Mouse (Mus musculus) cerebellum, postnatal 10 days (tissue): ENCODE measurements around the gene Sh3bp5l.
"Not testable (repeated sequence)": the region's sequence is repeated elsewhere in the genome, so short reads cannot be mapped to it uniquely, and the experiment has no call there.

ENCODE experiments used
- DNase-seq, 2 experiments: peaks; one replicate each; pipeline ENCODE4 v3.0.0; 2021; ENCODE audit warnings: mixed read lengths in 2 of 2

The Sh3bp5l gene

GRCm38 (mm10) chr11:58322824-58323569 is 7.5 kb upstream of the Sh3bp5l start:
- peak; percentile 99 for DNase-seq

- peak in 1 of 2 experiments; percentile 56 for DNase-seq
These were observed 6.8 kb upstream of the Sh3bp5l start for GRCm38 (mm10) chr11:58323570-58324340.

GRCm38 (mm10) chr11:58324614-58325229 is 5.8 kb upstream of the Sh3bp5l start:
- no peak for DNase-seq

- DNase-seq = no peak
These were observed 3.7 kb upstream of the Sh3bp5l start for GRCm38 (mm10) chr11:58326781-58327180.

GRCm38 (mm10) chr11:58329906-58330275 is 633 bp upstream of the Sh3bp5l start:
- no peak for DNase-seq

- DNase-seq = peak in 1 of 2 experiments; percentile 46
These were observed 598 bp downstream of the Sh3bp5l start for GRCm38 (mm10) chr11:58331149-58331495.

GRCm38 (mm10) chr11:58331546-58331945 is 1.0 kb downstream of the Sh3bp5l start:
- peak in 1 of 2 experiments; percentile 47 for DNase-seq

GRCm38 (mm10) chr11:58334746-58335145 is 4.2 kb downstream of the Sh3bp5l start:
- DNase-seq = peak in 1 of 2 experiments; percentile 34

GRCm38 (mm10) chr11:58346745-58347144 is 16.2 kb downstream of the Sh3bp5l start:
- DNase-seq = no peak

GRCm38 (mm10) chr11:58350628-58351027 is 20.1 kb downstream of the Sh3bp5l start:
- peak in 1 of 2 experiments; percentile 13 for DNase-seq

- no peak for DNase-seq
These were observed 20.7 kb downstream of the Sh3bp5l start for GRCm38 (mm10) chr11:58351179-58351578.

GRCm38 (mm10) chr11:58352681-58353548 is 22.4 kb downstream of the Sh3bp5l start:
- DNase-seq = no peak

- no peak for DNase-seq
These were observed 23.2 kb downstream of the Sh3bp5l start for GRCm38 (mm10) chr11:58353709-58354108.

- DNase-seq = no peak
These were observed 24.0 kb downstream of the Sh3bp5l start for GRCm38 (mm10) chr11:58354476-58354875.

GRCm38 (mm10) chr11:58354927-58355326 is 24.4 kb downstream of the Sh3bp5l start:
- no peak for DNase-seq

GRCm38 (mm10) chr11:58357042-58357441 is 26.5 kb downstream of the Sh3bp5l start:
- DNase-seq = no peak

GRCm38 (mm10) chr11:58357844-58358534 is 27.5 kb downstream of the Sh3bp5l start:
- DNase-seq = peak; percentile 55 to 56

GRCm38 (mm10) chr11:58362562-58362961 is 32.0 kb downstream of the Sh3bp5l start:
- not testable (repeated sequence) for DNase-seq

- no peak for DNase-seq
These were observed 33.9 kb downstream of the Sh3bp5l start for GRCm38 (mm10) chr11:58364454-58364853.

GRCm38 (mm10) chr11:58366191-58366590 is 35.7 kb downstream of the Sh3bp5l start:
- DNase-seq = not testable (repeated sequence)

GRCm38 (mm10) chr11:58377273-58377672 is 46.7 kb downstream of the Sh3bp5l start:
- no peak for DNase-seq

GRCm38 (mm10) chr11:58377686-58378085 is 47.2 kb downstream of the Sh3bp5l start:
- no peak for DNase-seq
